Mouse (Mus musculus) MEL (cell line): ENCODE measurements at regions not wholly inside any gene's neighbourhood (a gene's known extent, or its start where the extent isn't known, plus 50 kb on each side); places are given as distances from the start of the nearest gene placed in this dataset.
"Not testable (repeated sequence)": the region's sequence is repeated elsewhere in the genome, so short reads cannot be mapped to it uniquely, and the experiment has no call there.

Experiments used
- CHD1 ChIP-seq: IDR thresholded peaks from 2 replicates; pipeline ENCODE4 v1.6.1; 2012; ENCODE audit warnings: low read depth, mild to moderate bottlenecking, inconsistent platforms, low read length, improper control_type of control experiment
- CTCF ChIP-seq, 3 experiments: IDR thresholded peaks in 2 of 3; conservative IDR thresholded peaks in 1 of 3; 2 replicates each; pipeline ENCODE4 v1.5.1; 2011 to 2012; ENCODE audit warnings: low read length in 3 of 3, low read depth in 2 of 3, mild to moderate bottlenecking in 2 of 3, improper control_type of control experiment in 1 of 3, inconsistent platforms in 1 of 3, mixed read lengths in 1 of 3, moderate library complexity in 1 of 3; ENCODE audit not compliant: control insufficient read depth in 1 of 3, insufficient read depth in 1 of 3, poor library complexity in 1 of 3, severe bottlenecking in 1 of 3
- EP300 ChIP-seq, 2 experiments: IDR thresholded peaks; 2 replicates each; pipeline ENCODE4 v1.6.1; 2011; ENCODE audit warnings: improper control_type of control experiment in 2 of 2, low read length in 2 of 2, low read depth in 1 of 2, mild to moderate bottlenecking in 1 of 2
- TCF12 ChIP-seq: IDR thresholded peaks from 2 replicates; pipeline ENCODE4 v1.6.1; 2014; ENCODE audit warnings: low read depth, mild to moderate bottlenecking, inconsistent platforms, low read length, improper control_type of control experiment, moderate library complexity
- ZNF384 ChIP-seq: IDR thresholded peaks from 2 replicates; pipeline ENCODE4 v1.6.1; 2012; ENCODE audit warnings: low read depth, mild to moderate bottlenecking, inconsistent platforms, low read length, improper control_type of control experiment

- TF ChIP-seq TCF12; ZNF384; CHD1; CTCF (IDR thresholded peaks at IDR 0.05 in 2 of 3, conservative IDR thresholded peaks at IDR 0.05 in 1 of 3; ENCODE audit: control insufficient read depth in 1 of 3, insufficient read depth in 1 of 3, low read depth in 2 of 3, low read length in 3 of 3, poor library complexity in 1 of 3, severe bottlenecking in 1 of 3); EP300 (IDR thresholded peaks at IDR 0.05; ENCODE audit: low read depth in 1 of 2, low read length in 2 of 2): not testable (repeated sequence)
Measured at GRCm38 (mm10) chr5:3165511-3165910, 175.8 kb upstream of the Cdk6 start.
